Mouse (Mus musculus): ENCODE measurements around the gene Arhgap22. TPM values are rescaled to one million over a fixed set of nuclear protein-coding genes. Genes with fewer than 3 reads are reported as not detected.

The Arhgap22 gene
- polyA plus RNA-seq (2012; rRNA removed) = 10.5 and 15.0 TPM in 2 replicates

DNA sequence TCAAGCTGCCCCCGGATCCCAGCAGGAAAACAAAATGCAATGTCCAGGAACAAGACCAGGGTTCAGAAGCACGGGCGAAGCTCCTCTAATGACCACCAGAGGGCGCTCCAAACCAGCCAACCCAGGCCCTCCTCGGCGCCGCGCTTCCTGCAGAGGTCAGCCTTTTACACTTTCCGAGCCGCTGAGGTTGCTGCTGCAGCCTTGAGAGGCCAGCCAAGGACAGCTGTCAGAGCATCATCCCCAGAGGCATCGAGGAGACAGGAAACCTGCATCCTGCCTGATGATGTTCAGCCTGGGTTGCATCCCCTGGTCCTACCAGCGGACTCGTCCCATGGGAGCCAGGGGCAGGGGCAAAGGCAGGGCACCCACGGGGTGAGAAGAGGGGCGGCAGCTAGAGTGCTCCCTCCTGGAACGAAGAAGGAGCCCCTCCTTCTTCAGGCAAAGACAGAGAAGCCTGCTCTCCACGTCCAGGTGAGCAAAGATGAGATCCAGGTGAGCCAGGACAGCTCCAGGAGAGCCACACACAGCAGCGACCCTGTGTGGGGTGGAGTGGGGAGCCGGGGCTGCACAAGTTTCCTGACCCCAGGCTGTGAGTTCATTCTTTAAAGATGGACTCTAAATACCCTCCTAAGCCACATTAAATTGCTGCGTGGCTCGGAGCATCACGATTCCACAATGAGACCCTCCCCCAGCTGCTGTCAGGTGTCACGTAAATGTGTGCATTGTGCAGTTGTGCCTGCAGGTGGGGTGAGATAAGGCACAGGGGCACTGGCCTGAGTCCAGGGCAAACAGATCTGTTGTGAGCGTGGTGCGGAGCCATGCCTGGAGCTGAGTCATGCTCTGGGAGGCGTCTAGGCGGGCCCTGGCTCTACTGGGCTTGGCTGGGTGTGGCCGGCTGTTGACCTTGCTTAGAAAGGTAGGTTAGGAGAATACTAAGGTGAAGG is at the start of gene Arhgap22:
Gene Arhgap22 (plus strand): TSS at position 204 of the 944 bp plus-strand sequence.

DNA sequence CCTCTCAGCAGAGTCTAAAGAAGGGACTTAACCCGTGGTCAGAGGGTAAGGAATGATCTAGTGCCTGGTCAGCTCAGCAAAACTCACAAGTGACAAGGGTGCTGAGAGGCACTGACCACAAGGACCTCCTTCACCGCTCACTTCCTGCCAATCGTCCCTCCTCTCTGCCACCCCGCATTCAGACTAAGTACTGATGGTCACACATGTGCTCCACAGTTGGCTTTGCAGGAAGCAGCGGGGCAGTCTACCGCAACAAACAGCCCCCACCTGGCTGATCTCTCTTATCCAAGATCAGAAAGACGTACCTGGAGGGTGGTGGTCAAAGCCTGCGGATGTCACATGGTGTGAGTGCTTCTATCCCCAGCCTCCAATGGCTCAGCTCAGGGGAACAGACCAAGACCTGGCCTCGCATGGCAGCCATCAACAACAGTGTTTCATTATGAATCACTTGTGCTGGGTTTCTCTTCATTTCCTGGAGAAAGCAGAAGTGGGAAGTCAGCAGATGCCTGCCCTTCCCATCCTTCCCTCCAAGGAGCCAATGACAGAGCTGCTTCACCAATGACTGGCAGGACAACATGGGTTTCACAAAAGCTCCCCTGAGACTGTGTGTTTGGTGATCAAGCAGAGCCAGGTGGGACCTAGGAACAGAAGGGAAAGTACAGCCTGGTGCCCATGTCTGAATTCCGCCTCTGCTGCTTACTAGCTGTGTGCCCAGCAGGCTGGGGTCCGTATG is 28.6 kb upstream of the Arhgap22 start, which contains the start of gene Wdfy4:
Gene Wdfy4 (minus strand): TSS at position 441 of the 733 bp plus-strand sequence.

Other genes starting within 250 kb of the Arhgap22 start
- gene Lrrc18, start 222.6 kb upstream of the Arhgap22 start, polyA plus RNA-seq (2012; rRNA removed) = 0.04 and 0.05 TPM in 2 replicates
- 0.36 and 0.99 TPM in 2 replicates for gene Wdfy4, start 28.5 kb upstream of the Arhgap22 start, polyA plus RNA-seq (2012; rRNA removed)
- 2.0 and 2.3 TPM in 2 replicates for gene Mapk8, start 233.1 kb downstream of the Arhgap22 start, polyA plus RNA-seq (2012; rRNA removed)

All from stomach, adult 2 months (tissue).